Mouse (Mus musculus): Measurements from ENCODE around the gene Dynlrb1.

The Dynlrb1 gene

DNA sequence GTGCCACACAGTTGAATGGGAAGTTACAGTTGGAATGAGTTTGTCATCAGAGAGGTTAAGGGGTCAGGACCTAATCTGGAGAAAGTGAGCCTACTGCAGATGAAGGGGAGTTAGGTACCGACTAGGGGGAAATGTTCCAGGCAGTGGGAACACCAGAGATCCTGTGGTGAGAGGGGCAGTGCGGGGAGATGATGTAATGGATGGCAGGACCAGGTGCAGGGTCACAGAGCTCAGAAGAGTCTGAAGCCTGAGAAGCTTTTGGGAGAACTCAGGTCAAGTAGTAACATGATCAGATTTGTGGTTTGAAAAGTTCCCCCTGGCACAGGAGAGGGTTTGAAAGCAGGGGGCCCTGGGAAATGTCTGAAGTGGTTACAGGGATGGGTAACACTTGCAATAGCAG lies 43.8 kb downstream of the Dynlrb1 start:
- DNase-seq (ENCODE audit: low spot score in 2 of 2): no peak

DNA sequence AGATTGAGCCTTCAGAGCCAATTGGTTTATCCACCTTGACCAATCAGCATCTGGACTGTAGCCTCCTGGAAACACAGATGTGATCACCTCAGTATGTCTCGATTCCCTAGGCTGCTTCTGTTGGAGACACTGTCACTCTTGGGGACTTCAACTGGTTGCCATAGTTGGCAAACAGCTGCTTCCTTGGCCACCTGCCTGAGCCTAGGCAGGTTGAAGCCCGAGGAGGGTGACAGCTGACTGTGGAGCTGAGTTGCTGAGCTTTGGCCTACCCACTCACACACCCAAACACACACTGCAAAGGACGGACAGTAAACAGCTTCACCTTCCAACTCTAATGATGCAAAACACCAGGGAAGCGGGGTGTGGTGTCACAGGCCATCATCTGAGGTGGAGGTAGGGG lies 47.5 kb downstream of the Dynlrb1 start:
- no peak for DNase-seq (ENCODE audit: low spot score in 2 of 2)

DNA sequence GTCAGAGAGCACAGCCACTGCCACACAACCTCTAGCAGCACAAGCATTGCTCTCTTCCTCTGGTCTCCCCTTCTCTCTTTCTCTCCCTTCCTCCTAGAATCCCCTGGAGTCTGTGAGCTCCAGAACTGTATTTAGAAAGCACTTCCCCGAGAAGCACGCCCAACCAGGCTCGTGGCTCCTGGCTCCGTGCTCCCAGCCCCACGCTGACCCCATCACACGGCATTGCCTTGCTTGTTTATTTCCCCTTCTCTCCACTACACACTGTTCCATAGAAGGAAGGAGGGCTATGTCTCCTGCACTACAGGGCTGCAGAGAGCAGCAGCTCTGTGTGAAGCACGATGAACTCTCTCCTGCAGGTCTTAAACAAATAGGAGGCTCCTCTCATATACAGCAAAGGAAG lies 48.3 kb downstream of the Dynlrb1 start:
- DNase-seq (ENCODE audit: low spot score in 2 of 2): no peak

DNA sequence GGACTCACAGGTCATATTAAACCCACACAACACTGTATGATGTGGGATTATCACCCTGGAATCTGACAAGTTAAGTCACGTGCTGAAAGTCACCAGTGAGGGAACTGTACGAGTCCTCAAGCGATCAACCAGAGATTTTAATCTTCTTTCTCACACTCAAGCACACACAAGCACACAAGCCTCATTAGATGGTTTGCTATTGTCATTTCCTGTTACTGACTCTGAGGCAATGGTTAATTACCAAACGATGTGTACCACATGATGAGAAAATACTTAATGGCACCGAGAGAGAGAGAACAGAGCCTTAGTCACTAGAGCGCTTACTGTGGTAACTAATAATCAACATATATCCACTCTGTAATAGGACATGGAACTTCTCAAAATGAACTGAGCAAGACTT lies 49.4 kb downstream of the Dynlrb1 start:
- DNase-seq (ENCODE audit: low spot score in 2 of 2): no peak

DNA sequence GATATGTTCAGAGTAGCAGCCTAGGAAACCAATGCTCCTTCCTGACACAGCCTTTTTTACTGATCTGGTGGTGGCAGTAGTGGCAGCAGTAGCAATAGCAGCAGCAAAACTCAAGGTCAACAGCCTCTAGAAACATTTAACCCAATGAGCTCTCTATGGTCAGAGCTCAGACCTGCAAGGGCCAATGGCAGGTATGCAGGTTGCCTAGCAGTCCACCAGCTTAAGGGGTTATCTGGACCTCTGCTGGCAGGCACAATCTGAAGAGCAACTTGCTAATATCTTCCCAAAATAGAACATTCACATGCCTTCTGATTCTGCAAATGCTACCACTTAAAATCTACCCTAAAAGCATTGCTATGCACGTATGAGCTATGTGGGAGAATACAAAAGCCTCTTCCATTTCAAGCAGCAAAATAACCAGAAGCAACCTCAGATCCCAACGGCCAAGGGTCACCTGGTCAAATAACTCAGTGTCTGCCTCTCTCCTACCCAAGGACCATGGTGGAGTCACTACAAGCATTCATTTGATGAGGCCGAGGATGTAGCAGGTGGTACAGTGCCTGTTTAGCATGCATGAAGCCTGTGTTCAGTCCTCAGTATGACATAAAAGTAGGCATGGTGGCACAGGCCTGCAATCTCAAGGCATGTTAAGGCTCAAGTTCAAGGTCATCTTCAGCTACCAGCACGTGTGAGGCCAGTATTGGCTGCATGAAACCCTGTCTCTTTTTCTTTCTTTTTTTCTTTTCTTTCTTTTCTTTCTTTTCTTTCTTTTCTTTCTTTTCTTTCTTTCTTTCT lies 51.3 kb downstream of the Dynlrb1 start:
- no peak for DNase-seq (ENCODE audit: low spot score in 2 of 2)

DNA sequence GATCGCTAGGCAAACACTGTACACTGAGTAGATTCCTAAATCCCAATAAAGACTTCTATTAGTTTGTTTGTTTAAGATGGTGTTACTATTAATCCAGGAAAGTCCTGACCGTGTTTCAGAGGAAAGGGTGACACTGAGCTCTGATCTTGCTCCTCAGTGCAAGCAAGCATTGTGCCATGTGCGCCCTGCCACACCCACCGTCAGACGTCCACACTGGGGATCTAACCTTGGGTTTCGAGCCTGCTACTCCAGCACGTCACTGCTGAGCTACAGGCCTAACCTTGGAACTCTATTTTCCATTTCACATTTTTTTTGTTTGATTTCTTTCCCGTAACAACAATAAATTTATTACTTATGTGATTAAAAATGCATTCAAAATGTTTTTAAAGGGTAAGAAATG lies 53.7 kb downstream of the Dynlrb1 start:
- no peak for DNase-seq (ENCODE audit: low spot score in 2 of 2)

DNA sequence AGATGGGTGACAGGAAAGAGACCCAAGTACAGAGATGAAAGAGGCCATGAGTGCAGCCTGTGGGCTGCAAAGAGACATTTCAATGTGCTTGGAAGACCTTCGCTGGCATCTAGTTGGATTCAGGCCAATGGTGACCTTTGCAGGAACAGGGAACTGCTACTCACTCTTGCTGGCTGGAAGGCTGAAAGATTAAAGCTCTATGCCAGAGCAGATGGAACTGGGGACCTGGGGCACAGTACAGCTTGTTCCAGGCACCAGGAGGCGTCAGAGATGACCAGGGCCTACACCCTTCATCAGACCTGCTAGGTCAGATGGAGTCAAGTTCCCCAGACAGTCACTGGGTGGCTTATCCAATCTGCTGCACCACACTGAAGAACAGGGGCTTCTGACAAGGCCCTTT lies 57.0 kb downstream of the Dynlrb1 start:
- no peak for DNase-seq (ENCODE audit: low spot score in 2 of 2)

DNA sequence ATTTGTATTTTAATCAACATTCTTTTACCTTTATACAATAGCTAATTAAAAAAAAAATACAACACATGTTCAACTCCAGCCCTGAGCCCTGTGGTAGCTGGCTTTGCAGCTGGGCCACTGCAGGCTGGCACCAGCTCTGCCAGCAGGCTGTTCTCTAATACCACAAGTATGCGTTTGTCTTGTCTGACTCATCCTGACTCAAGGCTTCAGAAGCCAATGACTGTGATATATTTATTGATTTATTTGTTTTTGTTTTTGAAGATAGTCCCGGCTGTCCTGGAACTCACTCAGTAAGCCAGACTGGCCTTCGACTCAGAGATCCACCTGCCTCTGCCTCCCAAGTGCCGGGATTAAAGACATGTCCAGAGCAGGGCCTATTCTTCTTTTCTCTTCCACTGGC lies 57.6 kb downstream of the Dynlrb1 start:
- DNase-seq (ENCODE audit: low spot score in 2 of 2): no peak

DNA sequence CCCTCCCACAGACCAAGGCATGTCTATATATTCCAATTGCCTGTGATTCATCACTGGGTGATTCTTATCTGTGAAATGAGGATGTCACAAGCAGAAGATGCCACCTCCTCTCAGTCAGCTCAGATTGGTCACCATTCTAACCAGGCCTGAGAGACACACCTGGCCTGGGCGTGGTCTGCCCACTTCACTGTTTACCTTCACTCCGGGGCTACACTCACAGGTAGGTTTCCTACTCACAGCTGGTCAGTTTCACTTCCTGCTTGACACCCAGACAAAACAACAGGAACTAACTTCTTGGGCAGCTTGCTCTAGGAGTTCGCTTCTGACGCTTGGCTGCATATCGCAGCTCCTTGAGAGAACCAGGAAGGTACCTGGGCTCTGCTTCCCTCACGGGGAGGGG lies 59.1 kb downstream of the Dynlrb1 start:
- DNase-seq (ENCODE audit: low spot score in 2 of 2): no peak

DNA sequence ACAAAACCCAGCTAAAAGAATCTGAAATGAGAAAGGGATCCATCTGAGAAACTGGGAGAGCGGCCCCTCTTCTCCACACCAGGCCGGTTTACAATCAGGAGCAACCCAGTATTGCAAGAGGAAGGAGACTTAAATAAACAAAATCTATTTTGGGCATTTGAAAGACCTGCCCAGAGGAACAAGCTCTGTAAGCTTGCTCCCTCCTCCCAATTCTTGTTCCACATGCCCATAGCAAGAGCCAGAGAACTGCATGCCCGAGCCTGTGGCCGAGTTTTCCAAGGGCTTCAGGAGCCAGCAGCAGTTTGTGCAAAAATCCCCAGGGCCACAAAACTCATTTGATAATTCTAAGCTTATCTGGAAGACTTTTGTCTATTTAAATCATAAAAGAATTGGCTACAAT lies 63.2 kb downstream of the Dynlrb1 start:
- no peak for DNase-seq (ENCODE audit: low spot score in 2 of 2)
